In the genomic region with DNA sequence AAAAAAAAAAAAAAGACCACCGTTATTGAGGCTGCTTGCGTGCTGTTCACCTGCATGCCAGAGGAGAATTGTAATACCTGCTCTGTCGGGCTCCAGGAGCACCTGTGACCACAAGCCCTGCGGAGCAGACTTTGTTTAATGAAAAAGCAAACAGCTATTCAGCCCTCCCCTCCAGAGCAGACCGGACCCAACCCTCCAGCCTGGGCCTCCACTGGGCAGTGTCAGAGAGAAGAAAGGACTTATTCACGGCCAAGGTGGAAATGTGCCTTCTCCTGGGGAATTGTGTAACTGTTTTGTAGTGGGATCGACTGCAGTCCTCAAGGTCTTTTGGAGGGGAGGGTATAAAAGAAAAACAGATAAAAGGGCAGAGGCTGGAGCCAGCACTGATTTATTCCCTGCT, we compare ENCODE assay signal across 8 mouse cellular contexts.
DNase-seq lines count a peak whose midpoint lies in the region; ATAC-seq and TF ChIP-seq lines count a peak whose summit lies in the region.

No protein-coding gene starts in this region.

- H3K9me3 ChIP-seq in hindbrain, postnatal 0 days (ENCODE audit: low read length): no peaks in the 10 kb centered on the region
- H3K9me3 ChIP-seq in liver, embryonic 15.5 days (replicated peaks): no peaks in the 10 kb centered on the region
- no peaks in the 10 kb centered on the region for H3K9me3 ChIP-seq in stomach, embryonic 16.5 days (replicated peaks; ENCODE audit: control insufficient read depth, low read length)

- intact Hi-C loops in left cerebral cortex, postnatal 14 days (cut with DNase I): no loop called here

- DNase-seq in MN1 (ENCODE audit: low spot score): peak; percentile 55
- peak; percentile 50 for DNase-seq in brain, embryonic 14.5 days (ENCODE audit: low read depth)
- peak; percentile 13 for DNase-seq in hindbrain, postnatal 0 days (ENCODE audit: low spot score)
- no peak for DNase-seq in cerebellum, adult 18-20 months
- no peak for DNase-seq in layer of hippocampus, adult 11-12 months (ENCODE audit: low spot score)
- DNase-seq in left cerebral cortex, postnatal 14 days (ENCODE audit: low spot score in 2 of 2): no peak

- no peak for ATAC-seq in hindbrain, postnatal 0 days
- peak; percentile 49; the same call in 1 of the 2 replicates for ATAC-seq in liver, embryonic 15.5 days (ENCODE audit: insufficient read depth)
- ATAC-seq in stomach, embryonic 16.5 days (ENCODE audit: insufficient read depth, low FRiP score): peak; percentile 86

- TF ChIP-seq CTCF in brain, embryonic 14.5 days (IDR thresholded peaks at IDR 0.05; ENCODE audit: borderline replicate concordance, extremely low read depth, insufficient read depth, insufficient read length): no peak
- TF ChIP-seq CTCF in hindbrain, postnatal 0 days (IDR thresholded peaks at IDR 0.05; ENCODE audit: low read depth): no peak

- no peaks in the 10 kb centered on the region for H3K27me3 ChIP-seq in hindbrain, postnatal 0 days (ENCODE audit: insufficient read depth, low read length)
- H3K27me3 ChIP-seq in liver, embryonic 15.5 days: no peaks in the 10 kb centered on the region
- no peaks in the 10 kb centered on the region for H3K27me3 ChIP-seq in stomach, embryonic 16.5 days (ENCODE audit: control insufficient read depth, insufficient read depth, low read length)

- peak overlapping the region; percentile 32 for H3K4me2 ChIP-seq in hindbrain, postnatal 0 days (ENCODE audit: low read depth, low read length)
- peak overlapping the region; percentile 51 for H3K4me2 ChIP-seq in liver, embryonic 15.5 days
- H3K4me2 ChIP-seq in stomach, embryonic 16.5 days (ENCODE audit: low read depth, low read length): peak overlapping the region; percentile 53

- 0 out of 2 replicates have a peak overlapping the region, but pooled peaks have one; percentile 14 for H3K9ac ChIP-seq in hindbrain, postnatal 0 days (replicated peaks; ENCODE audit: low read length)
- H3K9ac ChIP-seq in liver, embryonic 15.5 days: no peak overlapping the region
- no peak overlapping the region for H3K9ac ChIP-seq in stomach, embryonic 16.5 days (ENCODE audit: low read length)

- no peak overlapping the region for H3K4me3 ChIP-seq in hindbrain, postnatal 0 days (ENCODE audit: low read length)
- no peak overlapping the region for H3K4me3 ChIP-seq in liver, embryonic 15.5 days (replicated peaks)
- peak overlapping the region; percentile 30; the same call in 1 of the 2 replicates for H3K4me3 ChIP-seq in stomach, embryonic 16.5 days (replicated peaks; ENCODE audit: low read length)

- H3K36me3 ChIP-seq in hindbrain, postnatal 0 days (ENCODE audit: insufficient read depth, low read length): no peaks in the 10 kb centered on the region
- H3K36me3 ChIP-seq in liver, embryonic 15.5 days (replicated peaks): no peaks in the 10 kb centered on the region
- no peaks in the 10 kb centered on the region for H3K36me3 ChIP-seq in stomach, embryonic 16.5 days (ENCODE audit: control insufficient read depth, insufficient read depth, low read length)

- 0 out of 2 replicates have a peak, but pooled peaks cover 10% of the 10 kb centered on the region for H3K4me1 ChIP-seq in hindbrain, postnatal 0 days (ENCODE audit: insufficient read depth, low read length)
- H3K4me1 ChIP-seq in liver, embryonic 15.5 days (replicated peaks): peaks cover 3% of the 10 kb centered on the region; the same call in 1 of the 2 replicates
- peaks cover 9% of the 10 kb centered on the region; the same call in 1 of the 2 replicates for H3K4me1 ChIP-seq in stomach, embryonic 16.5 days (ENCODE audit: control insufficient read depth, insufficient read depth, low read length)

- WGBS in hindbrain, postnatal 0 days: 9% methylated on average over 7 of the region's 7 CpGs
- 24% methylated on average over 7 of the region's 7 CpGs for WGBS in liver, embryonic 15.5 days (ENCODE audit: insufficient replicate concordance)
- WGBS in stomach, embryonic 16.5 days: 9% methylated on average over 7 of the region's 7 CpGs

- no peak for TF ChIP-seq POLR2A in brain, embryonic 14.5 days (IDR thresholded peaks at IDR 0.05; ENCODE audit: borderline replicate concordance, extremely low read depth, insufficient read depth, insufficient read length, poor library complexity, severe bottlenecking)

- H3K27ac ChIP-seq in hindbrain, postnatal 0 days: peak overlapping the region; percentile 71; the same call in 1 of the 2 replicates
- H3K27ac ChIP-seq in liver, embryonic 15.5 days (replicated peaks): no peak overlapping the region
- H3K27ac ChIP-seq in stomach, embryonic 16.5 days (ENCODE audit: low read length): peak overlapping the region; percentile 59

Comparison
In these comparisons a context has a peak if more than half of its experiments do, and no peak if none do; other contexts are left out.
1. DNase-seq: peak in MN1 (single experiment), brain, embryonic 14.5 days (single experiment) and hindbrain, postnatal 0 days (single experiment); none in cerebellum, adult 18-20 months (0 of 2), layer of hippocampus, adult 11-12 months (single experiment) and left cerebral cortex, postnatal 14 days (0 of 2).
2. Peak in every context shown above with its lines, with median percentiles within 50 percentile points of each other: H3K4me2 ChIP-seq.